Comparison of ENCODE assay signal across 8 mouse cellular contexts in genomic region chr11:69682209-69682839, GRCm38 (mm10). TPM values are rescaled to one million over a fixed set of nuclear protein-coding genes. Genes with fewer than 3 reads are reported as not detected.
DNase-seq lines count a peak whose midpoint lies in the region; ATAC-seq and TF ChIP-seq lines count a peak whose summit lies in the region.

No protein-coding gene starts in this region.

- no peaks in the 10 kb centered on the region for H3K27me3 ChIP-seq in embryonic facial prominence, embryonic 14.5 days (replicated peaks; ENCODE audit: control insufficient read depth, insufficient read depth, low read length)
- no peaks in the 10 kb centered on the region for H3K27me3 ChIP-seq in hindbrain, postnatal 0 days (ENCODE audit: insufficient read depth, low read length)
- H3K27me3 ChIP-seq in neural tube, embryonic 12.5 days (replicated peaks): no peaks in the 10 kb centered on the region

- H3K4me2 ChIP-seq in embryonic facial prominence, embryonic 14.5 days (ENCODE audit: low read depth, low read length): peak overlapping the region; percentile 75
- peak overlapping the region; percentile 83 for H3K4me2 ChIP-seq in hindbrain, postnatal 0 days (ENCODE audit: low read depth, low read length)
- peak overlapping the region; percentile 94 for H3K4me2 ChIP-seq in neural tube, embryonic 12.5 days (replicated peaks)

- H3K27ac ChIP-seq in embryonic facial prominence, embryonic 14.5 days (replicated peaks; ENCODE audit: low read depth, low read length): peak overlapping the region; percentile 97
- peak overlapping the region; percentile 84 for H3K27ac ChIP-seq in hindbrain, postnatal 0 days
- peak overlapping the region; percentile 48 for H3K27ac ChIP-seq in neural tube, embryonic 12.5 days

- WGBS in embryonic facial prominence, embryonic 14.5 days: 26% methylated on average over 24 of the region's 24 CpGs
- WGBS in hindbrain, postnatal 0 days: 24% methylated on average over 24 of the region's 24 CpGs
- 26% methylated on average over 24 of the region's 24 CpGs for WGBS in neural tube, embryonic 12.5 days

- H3K9ac ChIP-seq in embryonic facial prominence, embryonic 14.5 days (ENCODE audit: low read depth, low read length): peak overlapping the region; percentile 91
- peak overlapping the region; percentile 76 for H3K9ac ChIP-seq in hindbrain, postnatal 0 days (replicated peaks; ENCODE audit: low read length)
- peak overlapping the region; percentile 81 for H3K9ac ChIP-seq in neural tube, embryonic 12.5 days

- H3K4me1 ChIP-seq in embryonic facial prominence, embryonic 14.5 days (ENCODE audit: control insufficient read depth, insufficient read depth, low read length): peaks cover 36% of the 10 kb centered on the region
- H3K4me1 ChIP-seq in hindbrain, postnatal 0 days (ENCODE audit: insufficient read depth, low read length): peaks cover 32% of the 10 kb centered on the region
- H3K4me1 ChIP-seq in neural tube, embryonic 12.5 days: peaks cover 23% of the 10 kb centered on the region

- ATAC-seq in embryonic facial prominence, embryonic 14.5 days (ENCODE audit: low read depth): 0 out of 2 replicates have a peak, but pooled peaks have one; percentile 1
- 0 out of 2 replicates have a peak, but pooled peaks have one; percentile 0 for ATAC-seq in hindbrain, postnatal 0 days
- peak; percentile 19 for ATAC-seq in neural tube, embryonic 12.5 days (ENCODE audit: low FRiP score, low read depth)

- peak overlapping the region; percentile 75 for H3K4me3 ChIP-seq in embryonic facial prominence, embryonic 14.5 days (ENCODE audit: low read depth, low read length)
- peak overlapping the region; percentile 79 for H3K4me3 ChIP-seq in hindbrain, postnatal 0 days (ENCODE audit: low read length)
- peak overlapping the region; percentile 81 for H3K4me3 ChIP-seq in neural tube, embryonic 12.5 days

- H3K9me3 ChIP-seq in embryonic facial prominence, embryonic 14.5 days (ENCODE audit: control insufficient read depth, low read length): no peaks in the 10 kb centered on the region
- no peaks in the 10 kb centered on the region for H3K9me3 ChIP-seq in hindbrain, postnatal 0 days (ENCODE audit: low read length)
- H3K9me3 ChIP-seq in neural tube, embryonic 12.5 days: no peaks in the 10 kb centered on the region

- DNase-seq in left cerebral cortex, postnatal 4 days: peak; percentile 31
- no peak for DNase-seq in left cerebral cortex, adult 9 months (ENCODE audit: low spot score in 2 of 2)
- DNase-seq in embryonic facial prominence, embryonic 14.5 days (ENCODE audit: low spot score): no peak
- no peak for DNase-seq in hindbrain, postnatal 0 days (ENCODE audit: low spot score)
- no peak for DNase-seq in urinary bladder, postnatal 10 days (ENCODE audit: low spot score)
- DNase-seq in gastrocnemius, adult 8-10 months (ENCODE audit: low spot score in 2 of 2): no peak
- DNase-seq in frontal cortex, postnatal 25 days (ENCODE audit: low spot score in 2 of 2): no peak

- H3K36me3 ChIP-seq in embryonic facial prominence, embryonic 14.5 days (ENCODE audit: control insufficient read depth, insufficient read depth, low read length): peaks cover 28% of the 10 kb centered on the region
- peaks cover 15% of the 10 kb centered on the region; the same call in 1 of the 2 replicates for H3K36me3 ChIP-seq in hindbrain, postnatal 0 days (ENCODE audit: insufficient read depth, low read length)
- peaks cover 28% of the 10 kb centered on the region for H3K36me3 ChIP-seq in neural tube, embryonic 12.5 days

- intact Hi-C loops in left cerebral cortex, postnatal 4 days (cut with DNase I): loop anchor here (5.0 kb wide), 1 partner anchor 75 kb away; the partner anchor contains the start of gene Polr2a

- no peak for TF ChIP-seq CTCF in hindbrain, postnatal 0 days (IDR thresholded peaks at IDR 0.05; ENCODE audit: low read depth)

RNA-seq across cellular contexts. Expression of gene Senp3, which starts 0.4 kb away (rescaled TPM):
- 100 to 1,000 TPM; 117 to 129 TPM for total RNA-seq in left cerebral cortex, postnatal 4 days (2021)
- 73.6 and 88.4 TPM in 2 replicates for polyA plus RNA-seq in embryonic facial prominence, embryonic 14.5 days (2014; fragmentation: Nextera tagmentation; extraction: Ambion mirVana)
- total RNA-seq in hindbrain, postnatal 0 days (2014; rRNA removed): 68.6 and 90.4 TPM in 2 replicates
- polyA plus RNA-seq in hindbrain, postnatal 0 days (2015; fragmentation: Nextera tagmentation; extraction: Ambion mirVana): 69.2 and 69.3 TPM in 2 replicates
- polyA plus RNA-seq in neural tube, embryonic 12.5 days (2016; fragmentation: Nextera tagmentation; extraction: Ambion mirVana): 97.8 and 115 TPM in 2 replicates
- 10 to 100 TPM; 25.7 to 29.4 (median 28.3) TPM for total RNA-seq in gastrocnemius, adult 8-10 months (2022)

RNA-seq across cellular contexts. Expression of gene Tnfsf13, which starts 3.3 kb away (rescaled TPM):
- 1 to 10 TPM in 1 of 2 experiments, under 1 TPM in 1; 0.93 to 1.3 TPM for total RNA-seq in left cerebral cortex, postnatal 4 days (2021)
- polyA plus RNA-seq in embryonic facial prominence, embryonic 14.5 days (2014; fragmentation: Nextera tagmentation; extraction: Ambion mirVana): 0.37 and 0.49 TPM in 2 replicates
- total RNA-seq in hindbrain, postnatal 0 days (2014; rRNA removed): 0.14 and 1.8 TPM in 2 replicates
- polyA plus RNA-seq in hindbrain, postnatal 0 days (2015; fragmentation: Nextera tagmentation; extraction: Ambion mirVana): 0.76 and 0.98 TPM in 2 replicates
- polyA plus RNA-seq in neural tube, embryonic 12.5 days (2016; fragmentation: Nextera tagmentation; extraction: Ambion mirVana): 0.20 TPM in 1 of 2 replicates, not detected in the other
- total RNA-seq in gastrocnemius, adult 8-10 months (2022): under 1 TPM in 3 of 4 experiments, not detected in 1; 0.48 to 0.56 (median 0.54) TPM

RNA-seq across cellular contexts. Expression of gene Eif4a1, which starts 10.1 kb away (rescaled TPM):
- 100 to 1,000 TPM; 661 to 680 TPM for total RNA-seq in left cerebral cortex, postnatal 4 days (2021)
- 525 and 575 TPM in 2 replicates for polyA plus RNA-seq in embryonic facial prominence, embryonic 14.5 days (2014; fragmentation: Nextera tagmentation; extraction: Ambion mirVana)
- 696 and 745 TPM in 2 replicates for total RNA-seq in hindbrain, postnatal 0 days (2014; rRNA removed)
- 427 and 463 TPM in 2 replicates for polyA plus RNA-seq in hindbrain, postnatal 0 days (2015; fragmentation: Nextera tagmentation; extraction: Ambion mirVana)
- 598 and 684 TPM in 2 replicates for polyA plus RNA-seq in neural tube, embryonic 12.5 days (2016; fragmentation: Nextera tagmentation; extraction: Ambion mirVana)
- 100 to 1,000 TPM in 1 of 4 experiments, 10 to 100 TPM in 3; 81.9 to 109 (median 91.5) TPM for total RNA-seq in gastrocnemius, adult 8-10 months (2022)

RNA-seq across cellular contexts. Expression of gene Tnfsf12, which starts 13.3 kb away (rescaled TPM):
- 1 to 10 TPM; 6.4 to 8.7 TPM for total RNA-seq in left cerebral cortex, postnatal 4 days (2021)
- 13.0 and 16.6 TPM in 2 replicates for polyA plus RNA-seq in embryonic facial prominence, embryonic 14.5 days (2014; fragmentation: Nextera tagmentation; extraction: Ambion mirVana)
- 3.1 and 7.1 TPM in 2 replicates for total RNA-seq in hindbrain, postnatal 0 days (2014; rRNA removed)
- 5.0 and 6.0 TPM in 2 replicates for polyA plus RNA-seq in hindbrain, postnatal 0 days (2015; fragmentation: Nextera tagmentation; extraction: Ambion mirVana)
- polyA plus RNA-seq in neural tube, embryonic 12.5 days (2016; fragmentation: Nextera tagmentation; extraction: Ambion mirVana): 1.9 and 2.7 TPM in 2 replicates
- 1 to 10 TPM; 6.0 to 9.0 (median 7.1) TPM for total RNA-seq in gastrocnemius, adult 8-10 months (2022)

RNA-seq across cellular contexts. Expression of gene Tnfsfm13, which starts 13.6 kb away (rescaled TPM):
- under 1 TPM; 0.30 to 0.97 TPM for total RNA-seq in left cerebral cortex, postnatal 4 days (2021)
- polyA plus RNA-seq in embryonic facial prominence, embryonic 14.5 days (2014; fragmentation: Nextera tagmentation; extraction: Ambion mirVana): 6.0 and 6.6 TPM in 2 replicates
- total RNA-seq in hindbrain, postnatal 0 days (2014; rRNA removed): 0.94 and 4.6 TPM in 2 replicates
- 2.0 and 2.8 TPM in 2 replicates for polyA plus RNA-seq in hindbrain, postnatal 0 days (2015; fragmentation: Nextera tagmentation; extraction: Ambion mirVana)
- polyA plus RNA-seq in neural tube, embryonic 12.5 days (2016; fragmentation: Nextera tagmentation; extraction: Ambion mirVana): 1.4 TPM in 2 replicates
- total RNA-seq in gastrocnemius, adult 8-10 months (2022): 1 to 10 TPM; 1.3 to 1.7 (median 1.6) TPM
